Mouse (Mus musculus) embryo, embryonic 10.5 days (tissue): ENCODE measurements at regions not wholly inside any gene's neighbourhood (a gene's known extent, or its start where the extent isn't known, plus 50 kb on each side); places are given as distances from the start of the nearest gene placed in this dataset.
A peak's percentile ranks its signal among the peaks of the same experiment; 100 is the strongest.

ENCODE experiments used
- DNase-seq: peaks from one replicate; pipeline ENCODE4 v3.0.0-alpha.2; 2015; ENCODE audit warnings: low spot score

DNA sequence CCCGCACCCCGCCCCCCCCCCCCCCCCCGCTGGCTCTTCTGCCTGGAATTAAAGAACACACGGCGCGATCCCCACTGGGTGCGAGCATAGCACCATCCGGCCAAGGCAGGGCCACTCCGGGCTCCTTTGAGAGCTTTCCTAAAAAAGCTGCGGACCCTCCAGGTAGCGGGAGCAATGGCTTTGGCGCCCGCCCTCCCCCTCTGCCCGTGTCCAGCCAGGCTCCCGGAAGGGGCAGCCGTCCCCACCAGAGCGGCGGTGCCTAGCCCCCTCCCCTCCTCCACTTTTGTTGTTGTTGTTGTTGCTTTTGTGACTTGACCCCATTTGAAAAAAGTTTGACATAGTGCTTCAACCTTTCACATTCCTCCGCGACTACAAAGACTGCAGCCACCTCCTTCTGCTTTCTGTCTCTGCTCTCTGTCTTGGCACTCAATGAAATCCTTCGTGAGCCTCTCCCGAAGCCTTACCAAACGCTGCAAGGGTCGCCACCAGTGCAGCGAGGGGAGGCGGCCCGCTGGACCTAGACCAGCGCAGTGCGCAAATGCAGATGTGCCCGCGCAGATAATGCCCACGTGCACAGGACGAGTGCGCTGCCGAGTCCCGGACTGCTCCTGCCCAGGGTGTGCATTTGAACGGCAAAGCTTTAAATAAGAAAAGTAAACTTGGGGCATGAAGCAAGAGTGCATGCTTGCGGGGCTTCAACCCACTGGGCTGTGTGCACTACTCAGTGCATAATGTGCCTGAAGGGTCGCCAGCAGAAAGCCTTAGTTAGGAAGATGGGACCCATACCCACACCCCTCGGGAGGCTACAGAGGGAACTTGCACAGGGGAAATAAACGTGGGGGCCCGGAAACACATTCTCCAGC, 179.0 kb upstream of the Xlr start:
- peak; percentile 31 for DNase-seq

DNA sequence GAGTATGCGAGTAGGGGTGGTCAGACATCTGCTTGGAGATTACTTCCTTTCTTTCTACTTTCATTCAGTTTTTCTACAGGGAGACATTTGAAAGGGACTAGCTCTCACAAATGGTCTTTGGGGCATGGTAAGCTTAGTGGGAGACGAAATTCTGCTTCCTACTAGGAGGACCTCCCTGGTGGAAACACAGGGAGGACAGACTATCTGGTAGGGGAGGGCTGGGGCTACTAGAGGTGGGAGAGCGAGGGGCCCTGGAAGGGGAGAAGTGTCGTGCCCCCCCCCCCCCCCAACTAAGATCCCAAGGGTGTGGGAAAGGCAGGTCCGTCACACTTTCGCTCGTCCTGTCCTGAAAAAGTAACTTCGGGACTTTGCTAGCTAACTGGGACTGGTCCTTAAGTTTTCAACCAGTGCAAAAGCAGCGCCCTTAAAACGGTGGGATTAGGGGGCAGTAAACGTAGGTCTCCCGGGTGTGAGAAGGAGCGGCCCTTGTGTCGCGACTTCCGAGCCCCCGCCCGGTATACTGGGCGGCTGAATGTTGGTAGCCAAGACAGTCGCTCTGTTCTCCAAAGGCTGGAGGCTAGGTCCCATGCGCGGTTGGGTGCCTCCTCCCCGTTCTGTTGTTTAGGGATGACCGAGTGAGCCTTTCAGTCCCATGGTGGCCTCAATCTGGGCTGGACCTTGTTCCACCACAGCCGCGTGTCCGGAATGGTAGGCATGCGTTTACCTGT, 178.2 kb upstream of the Xlr start:
- peak; percentile 21 for DNase-seq

DNA sequence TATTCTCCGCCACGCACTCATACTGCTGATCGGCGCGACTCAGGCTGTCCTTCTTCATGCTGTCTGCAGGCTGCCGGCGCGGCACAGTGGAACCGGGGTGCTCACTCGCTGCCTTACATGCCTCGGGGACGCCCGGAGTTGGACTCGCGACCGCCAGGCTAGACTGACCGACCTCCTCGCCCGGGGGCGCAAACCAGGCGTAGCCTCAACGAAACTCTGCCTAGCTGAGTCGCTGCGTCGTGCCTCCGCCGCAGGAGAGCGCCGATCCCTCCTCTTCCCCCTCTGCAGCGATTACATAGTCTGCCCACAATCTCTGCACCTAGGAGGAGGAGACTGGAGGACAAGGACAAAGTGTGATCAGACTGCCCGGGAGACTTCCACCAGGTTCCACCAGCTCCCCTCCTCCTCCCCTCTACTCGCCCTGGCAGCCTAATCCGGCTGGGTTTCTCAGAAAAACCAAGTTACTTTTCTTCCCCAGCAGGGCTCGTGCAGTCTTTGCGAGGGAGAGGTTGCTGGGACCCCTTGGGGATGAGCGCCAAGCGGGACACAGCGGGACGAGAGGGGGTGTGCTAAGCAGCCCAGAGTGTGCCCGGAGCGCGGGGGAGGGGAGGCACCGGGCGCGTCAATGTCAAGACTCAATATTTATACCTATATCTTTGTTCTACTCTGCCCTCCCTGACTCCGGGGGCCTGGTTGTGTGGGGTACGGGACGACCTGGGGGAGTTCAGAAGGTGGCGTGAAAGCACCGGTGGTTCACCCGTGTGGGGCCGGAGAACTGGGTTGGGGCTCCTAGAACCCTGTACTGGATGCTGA, 177.4 kb upstream of the Xlr start:
- peak; percentile 23 for DNase-seq
